Comparison of ENCODE assay signal across 22 mouse cellular contexts in genomic region chrX:168907586-168907985, GRCm38 (mm10).
DNase-seq lines count a peak whose midpoint lies in the region; ATAC-seq and TF ChIP-seq lines count a peak whose summit lies in the region.
"Had no signal": no experiment of that assay in that cellular context is flagged by ENCODE, and none has a peak within 500 bp of the region (broad histone marks: within the 10 kb centered on the region; RNA-seq: fewer than 3 reads in every experiment).

No protein-coding gene starts in this region.

- no peak overlapping the region for H3K27ac ChIP-seq in liver, adult 2 months (replicated peaks; ENCODE audit: insufficient read depth, low read depth, low read length)
- no peak overlapping the region for H3K27ac ChIP-seq in lung, embryonic 14.5 days (ENCODE audit: low read depth)
- H3K27ac ChIP-seq: embryonic facial prominence, embryonic 13.5 days; hindbrain, embryonic 13.5 days; limb, embryonic 10.5 days; liver, embryonic 12.5 days; macrophage had no signal

- no peak for TF ChIP-seq CTCF in liver, adult 2 months (IDR thresholded peaks at IDR 0.05; ENCODE audit: low read depth, low read length)
- TF ChIP-seq CTCF in lung, embryonic 14.5 days (IDR thresholded peaks at IDR 0.05; ENCODE audit: low read depth), result no peak

- H3K36me3 ChIP-seq in liver, adult 2 months (ENCODE audit: control insufficient read depth, insufficient read depth, low read length), result no peaks in the 10 kb centered on the region
- no peaks in the 10 kb centered on the region for H3K36me3 ChIP-seq in lung, embryonic 14.5 days (ENCODE audit: insufficient read depth)
- H3K36me3 ChIP-seq: embryonic facial prominence, embryonic 13.5 days; hindbrain, embryonic 13.5 days; limb, embryonic 10.5 days; liver, embryonic 12.5 days had no signal

- H3K27me3 ChIP-seq in liver, adult 2 months (ENCODE audit: control insufficient read depth, insufficient read depth, low read length), result no peaks in the 10 kb centered on the region
- H3K27me3 ChIP-seq in lung, embryonic 14.5 days (ENCODE audit: insufficient read depth, low read length), result no peaks in the 10 kb centered on the region
- H3K27me3 ChIP-seq: liver, embryonic 12.5 days had no signal

- TF ChIP-seq POLR2A in liver, adult 2 months (IDR thresholded peaks at IDR 0.05; ENCODE audit: extremely low read depth, insufficient read depth, low read length), result no peak

- intact Hi-C loops in gastrocnemius, postnatal 14 days (cut with DNase I; ENCODE audit: low total_unique reads), result no loop called here

- 2% methylated on average over 2 of the region's 2 CpGs for WGBS in liver, adult 2 months
- 27% methylated on average over 2 of the region's 2 CpGs for WGBS in lung, embryonic 14.5 days

- peak; percentile 4 for DNase-seq in gastrocnemius, postnatal 14 days
- no peak for DNase-seq in gastrocnemius, postnatal 4 days (ENCODE audit: low spot score in 2 of 2)
- peak; percentile 35 for DNase-seq in liver, adult 2 months (ENCODE audit: extremely low read depth, low read depth, low spot score)
- no peak for DNase-seq in liver
- DNase-seq in lung, embryonic 14.5 days, result peak; percentile 24
- DNase-seq in lung, postnatal 4 days, result peak; percentile 4 to 29
- no peak for DNase-seq in layer of hippocampus, adult 11-12 months (ENCODE audit: low spot score)
- DNase-seq: adrenal gland, postnatal 10 days; cerebellum, adult 9-10 months; kidney, adult 9 months; kidney, postnatal 36 days; layer of hippocampus, adult 9-11 months; retina, postnatal 1 day; thymus, adult 2 months had no signal

- H3K4me1 ChIP-seq in liver, adult 2 months (ENCODE audit: control insufficient read depth, insufficient read depth, low read length), result no peaks in the 10 kb centered on the region
- H3K4me1 ChIP-seq in lung, embryonic 14.5 days (ENCODE audit: insufficient read depth), result no peaks in the 10 kb centered on the region
- H3K4me1 ChIP-seq: embryonic facial prominence, embryonic 13.5 days; hindbrain, embryonic 13.5 days; limb, embryonic 10.5 days; liver, embryonic 12.5 days had no signal

- H3K79me2 ChIP-seq in liver, adult 2 months (ENCODE audit: control insufficient read depth, insufficient read depth, low read length), result no peaks in the 10 kb centered on the region

- no peaks in the 10 kb centered on the region for H3K9me3 ChIP-seq in lung, embryonic 14.5 days (ENCODE audit: low read depth, low read length)
- H3K9me3 ChIP-seq: embryonic facial prominence, embryonic 13.5 days; hindbrain, embryonic 13.5 days; limb, embryonic 10.5 days; liver, embryonic 12.5 days had no signal

- no peak overlapping the region for H3K4me2 ChIP-seq in lung, embryonic 14.5 days
- H3K4me2 ChIP-seq: embryonic facial prominence, embryonic 13.5 days; hindbrain, embryonic 13.5 days; liver, embryonic 12.5 days; midbrain, embryonic 11.5 days had no signal

- no peak for ATAC-seq in lung, embryonic 14.5 days (ENCODE audit: insufficient read depth)
- no peak for ATAC-seq in inflammation-experienced regulatory T-cells, adult 6 months
- ATAC-seq: forebrain, embryonic 14.5 days; liver, embryonic 12.5 days had no signal

- H3K9ac ChIP-seq in liver, adult 2 months (ENCODE audit: low read depth, low read length), result no peak overlapping the region
- no peak overlapping the region for H3K9ac ChIP-seq in lung, embryonic 14.5 days
- H3K9ac ChIP-seq: embryonic facial prominence, embryonic 13.5 days; hindbrain, embryonic 13.5 days; liver, embryonic 12.5 days had no signal

- H3K4me3 ChIP-seq in liver, adult 2 months (ENCODE audit: insufficient read depth, low read depth, low read length), result no peak overlapping the region
- no peak overlapping the region for H3K4me3 ChIP-seq in lung, embryonic 14.5 days (ENCODE audit: low read depth, low read length)
- H3K4me3 ChIP-seq: embryonic facial prominence, embryonic 13.5 days; hindbrain, embryonic 13.5 days; limb, embryonic 10.5 days; liver, embryonic 12.5 days had no signal

Comparison
In these comparisons a context has a peak if more than half of its experiments do, and no peak if none do; other contexts are left out.
1. DNase-seq: peak in gastrocnemius, postnatal 14 days (single experiment), liver, adult 2 months (single experiment), lung, embryonic 14.5 days (single experiment) and lung, postnatal 4 days (2 of 2); none in gastrocnemius, postnatal 4 days (0 of 2), liver (single experiment) and layer of hippocampus, adult 11-12 months (single experiment).